Mouse (Mus musculus): ENCODE measurements around the gene Actc1.

Actc1 gene

GRCm38 (mm10) chr2:114052696-114053598 lies at the start of gene Actc1:
TSS of gene Actc1 (minus strand) at chr2:114053548.
- DNase-seq (ENCODE audit: low spot score in 2 of 2): no peak

- no peak for DNase-seq (ENCODE audit: low spot score in 2 of 2)
Measured at GRCm38 (mm10) chr2:114102471-114102870, 49.1 kb upstream of the Actc1 start.

- DNase-seq (ENCODE audit: low spot score in 2 of 2): no peak
Measured at GRCm38 (mm10) chr2:114100834-114101233, 47.5 kb upstream of the Actc1 start.

GRCm38 (mm10) chr2:114099816-114100215 lies 46.5 kb upstream of the Actc1 start:
- DNase-seq (ENCODE audit: low spot score in 2 of 2): no peak

GRCm38 (mm10) chr2:114099109-114099508 lies 45.8 kb upstream of the Actc1 start:
- DNase-seq (ENCODE audit: low spot score in 2 of 2): no peak

- no peak for DNase-seq (ENCODE audit: low spot score in 2 of 2)
Measured at GRCm38 (mm10) chr2:114097627-114098026, 44.3 kb upstream of the Actc1 start.

- DNase-seq (ENCODE audit: low spot score in 2 of 2): no peak
Measured at GRCm38 (mm10) chr2:114096570-114096969, 43.2 kb upstream of the Actc1 start.

GRCm38 (mm10) chr2:114095348-114095747 lies 42.0 kb upstream of the Actc1 start:
- DNase-seq (ENCODE audit: low spot score in 2 of 2): no peak

- DNase-seq (ENCODE audit: low spot score in 2 of 2): no peak
Measured at GRCm38 (mm10) chr2:114094696-114095095, 41.3 kb upstream of the Actc1 start.

GRCm38 (mm10) chr2:114093577-114093976 lies 40.2 kb upstream of the Actc1 start:
- DNase-seq (ENCODE audit: low spot score in 2 of 2): no peak

- DNase-seq (ENCODE audit: low spot score in 2 of 2): no peak
Measured at GRCm38 (mm10) chr2:114089862-114090261, 36.5 kb upstream of the Actc1 start.

- DNase-seq (ENCODE audit: low spot score in 2 of 2): no peak
Measured at GRCm38 (mm10) chr2:114087271-114087670, 33.9 kb upstream of the Actc1 start.

GRCm38 (mm10) chr2:114071876-114072275 lies 18.5 kb upstream of the Actc1 start:
- DNase-seq (ENCODE audit: low spot score in 2 of 2): no peak

GRCm38 (mm10) chr2:114066226-114066625 lies 12.9 kb upstream of the Actc1 start:
- DNase-seq (ENCODE audit: low spot score in 2 of 2): no peak

GRCm38 (mm10) chr2:114064004-114064403 lies 10.7 kb upstream of the Actc1 start:
- DNase-seq (ENCODE audit: low spot score in 2 of 2): no peak

GRCm38 (mm10) chr2:114060071-114060591 lies 6.8 kb upstream of the Actc1 start:
- no peak for DNase-seq (ENCODE audit: low spot score in 2 of 2)

- no peak for DNase-seq (ENCODE audit: low spot score in 2 of 2)
Measured at GRCm38 (mm10) chr2:114059608-114060007, 6.3 kb upstream of the Actc1 start.

- no peak for DNase-seq (ENCODE audit: low spot score in 2 of 2)
Measured at GRCm38 (mm10) chr2:114058226-114058796, 5.0 kb upstream of the Actc1 start.

- no peak for DNase-seq (ENCODE audit: low spot score in 2 of 2)
Measured at GRCm38 (mm10) chr2:114057303-114057853, 4.0 kb upstream of the Actc1 start.

- DNase-seq (ENCODE audit: low spot score in 2 of 2): no peak
Measured at GRCm38 (mm10) chr2:114054129-114054528, 781 bp upstream of the Actc1 start.

GRCm38 (mm10) chr2:114051871-114052241 lies 1.5 kb downstream of the Actc1 start:
- DNase-seq (ENCODE audit: low spot score in 2 of 2): no peak

- DNase-seq (ENCODE audit: low spot score in 2 of 2): no peak
Measured at GRCm38 (mm10) chr2:114051111-114051870, 2.1 kb downstream of the Actc1 start.

All from frontal cortex, postnatal 14 days (tissue).